Mouse (Mus musculus): ENCODE measurements around the gene Cldn15. TPM values are rescaled to one million over a fixed set of nuclear protein-coding genes. Genes with fewer than 3 reads are reported as not detected.

Cldn15 gene
- total RNA-seq, 1 experiment from 2014 or later = 5.1 TPM

Other genes with a start within 250 kb of the Cldn15 start
- gene Col26a1, start 83.4 kb upstream of the Cldn15 start, total RNA-seq (2017) = not detected in 3 replicates
- gene Ift22, start 58.5 kb upstream of the Cldn15 start, total RNA-seq (2017) = 2.3 to 8.5 TPM (median 3.4 TPM) in 3 replicates
- gene Fis1, start 13.3 kb upstream of the Cldn15 start, total RNA-seq (2017) = 159 to 216 TPM (median 206 TPM) in 3 replicates
- 193 to 207 TPM (median 205 TPM) in 3 replicates for gene Plod3, start 20.4 kb downstream of the Cldn15 start, total RNA-seq (2017)
- gene Znhit1, start 21.4 kb downstream of the Cldn15 start, total RNA-seq (2017) = 21.8 to 58.2 TPM (median 38.8 TPM) in 3 replicates
- gene Vgf, start 59.8 kb downstream of the Cldn15 start, total RNA-seq (2017) = not detected in 3 replicates
- 11.6 to 30.8 TPM (median 18.7 TPM) in 3 replicates for gene Ap1s1, start 79.5 kb downstream of the Cldn15 start, total RNA-seq (2017)
- gene Serpine1, start 105.7 kb downstream of the Cldn15 start, total RNA-seq (2017) = not detected in 3 replicates
- gene Trim56, start 149.6 kb downstream of the Cldn15 start, total RNA-seq (2017) = 36.1 to 76.1 TPM (median 37.9 TPM) in 3 replicates
- not detected in 3 replicates for gene Muc3, start 182.7 kb downstream of the Cldn15 start, total RNA-seq (2017)
- gene Muc3a, start 245.8 kb downstream of the Cldn15 start, total RNA-seq (2017) = not detected in 3 replicates

Data from monocyte, adult 5-6 weeks (primary cell).